Mouse (Mus musculus) embryonic fibroblast, embryonic 13.5 days (primary cell): Measurements from ENCODE around the gene Nav2.

Experiments
- CTCF ChIP-seq: IDR thresholded peaks from 2 replicates; pipeline ENCODE4 v1.5.1; 2011; ENCODE audit warnings: mild to moderate bottlenecking, control low read depth, low read length, moderate library complexity, borderline replicate concordance; ENCODE audit not compliant: insufficient read depth
- POLR2A ChIP-seq: IDR thresholded peaks from 2 replicates; pipeline ENCODE4 v1.6.1; 2011; ENCODE audit warnings: low read depth, mild to moderate bottlenecking, control low read depth, low read length, moderate library complexity

DNA sequence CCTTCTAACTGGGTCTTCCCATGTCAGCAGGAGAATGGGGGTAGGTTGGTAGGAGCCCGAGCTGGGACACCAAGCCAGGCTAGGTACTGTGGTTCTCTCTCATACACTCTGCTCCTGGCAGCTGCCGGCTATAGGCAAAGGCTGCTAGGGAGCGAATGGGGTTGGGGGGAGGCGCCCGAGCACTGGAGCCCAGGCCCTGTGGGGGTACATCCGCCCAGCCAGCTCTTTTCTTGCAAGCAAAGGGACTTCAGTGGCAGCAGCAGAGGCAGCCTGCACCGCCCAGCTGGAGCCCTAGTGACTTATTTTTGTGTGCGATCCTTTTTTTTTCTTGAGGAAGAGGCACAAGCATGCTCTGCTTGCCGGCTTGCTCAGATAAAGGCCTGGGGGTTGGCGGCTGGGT is 51.6 kb downstream of the Nav2 start:
- TF ChIP-seq POLR2A (no peak), CTCF (no peak)
